Mouse (Mus musculus) G1E (cell line): ENCODE measurements around the gene Zfp26.

Experiments used
- CTCF ChIP-seq: IDR thresholded peaks from 2 replicates; pipeline ENCODE4 v1.5.1; 2012; ENCODE audit warnings: low read depth, low read length, inconsistent platforms, mixed read lengths
- GATA1 ChIP-seq: IDR thresholded peaks from 2 replicates; pipeline ENCODE4 v1.6.1; 2012; ENCODE audit warnings: borderline replicate concordance, low read length, inconsistent platforms, mixed read lengths
- POLR2AphosphoS5 ChIP-seq: IDR thresholded peaks from 2 replicates; pipeline ENCODE4 v1.6.1; 2012; ENCODE audit warnings: low read depth, low read length, inconsistent platforms; ENCODE audit not compliant: insufficient replicate concordance
- TAL1 ChIP-seq: conservative IDR thresholded peaks from 2 replicates; pipeline ENCODE4 v1.6.1; 2012; ENCODE audit warnings: low read depth, low read length, inconsistent platforms, mixed read lengths

GRCm38 (mm10) chr9:20411460-20411859 lies 48.5 kb downstream of the Zfp26 start:
- TF ChIP-seq CTCF (no peak), GATA1 (no peak), TAL1 (no peak), POLR2AphosphoS5 (no peak)
